In the genomic region with DNA sequence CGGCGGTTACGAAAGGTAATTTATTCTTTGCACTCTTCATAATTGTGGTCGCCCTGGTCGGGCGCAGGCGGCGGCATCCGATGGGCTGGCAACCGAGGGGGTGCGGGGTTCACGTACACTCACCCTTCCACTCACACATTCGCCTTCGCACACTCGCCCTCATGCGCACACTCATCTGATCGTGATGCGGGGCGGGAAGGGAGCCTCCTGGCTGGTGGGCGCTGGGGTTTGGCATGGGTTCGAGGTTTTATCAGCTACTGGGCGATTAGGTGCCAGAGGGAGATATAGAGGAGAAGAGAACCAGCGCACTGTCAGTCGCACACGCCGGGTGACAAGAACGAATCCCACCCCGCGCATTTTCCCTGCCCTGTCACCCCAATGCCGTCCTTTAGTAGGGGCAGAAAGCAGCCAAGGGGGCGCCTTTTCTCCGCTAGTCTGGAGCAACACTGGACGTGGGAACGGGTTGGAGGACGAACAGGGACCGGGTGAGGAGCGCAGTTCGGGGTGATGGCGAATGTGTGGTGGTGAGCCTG, we compare ENCODE assay signal across 8 mouse cellular contexts. TPM values are rescaled to one million over a fixed set of nuclear protein-coding genes. Genes with fewer than 3 reads are reported as not detected.
DNase-seq lines count a peak whose midpoint lies in the region; ATAC-seq and TF ChIP-seq lines count a peak whose summit lies in the region.

No protein-coding gene starts in this region.

- DNase-seq in layer of hippocampus, adult 11-12 months (ENCODE audit: low spot score), result peak; percentile 59
- no peak for DNase-seq in layer of hippocampus, adult 9-10 months (ENCODE audit: low spot score)
- DNase-seq in layer of hippocampus, adult 2 months (ENCODE audit: low spot score in 2 of 2), result peak; percentile 51 to 58
- DNase-seq in lung, adult 18-20 months, result peak; percentile 19 to 35
- DNase-seq in MN1 (ENCODE audit: low spot score), result no peak

- H3K27ac ChIP-seq in embryonic facial prominence, embryonic 15.5 days (replicated peaks), result peak overlapping the region; percentile 91
- H3K27ac ChIP-seq in heart, embryonic 15.5 days, result no peak overlapping the region
- H3K27ac ChIP-seq in layer of hippocampus, adult 2 months, result peak overlapping the region; percentile 97
- peak overlapping the region; percentile 99 for H3K27ac ChIP-seq in neural tube, embryonic 15.5 days (replicated peaks)

- WGBS in embryonic facial prominence, embryonic 15.5 days, result under 1% methylated on average over 39 of the region's 39 CpGs
- WGBS in heart, embryonic 15.5 days, result under 1% methylated on average over 39 of the region's 39 CpGs
- under 1% methylated on average over 39 of the region's 39 CpGs for WGBS in neural tube, embryonic 15.5 days

- H3K4me1 ChIP-seq in embryonic facial prominence, embryonic 15.5 days, result peaks cover 26% of the 10 kb centered on the region; the same call in 1 of the 2 replicates
- H3K4me1 ChIP-seq in heart, embryonic 15.5 days (replicated peaks), result peaks cover 28% of the 10 kb centered on the region
- H3K4me1 ChIP-seq in neural tube, embryonic 15.5 days, result peaks cover 16% of the 10 kb centered on the region

- no peaks in the 10 kb centered on the region for H3K9me3 ChIP-seq in embryonic facial prominence, embryonic 15.5 days (replicated peaks)
- no peaks in the 10 kb centered on the region for H3K9me3 ChIP-seq in heart, embryonic 15.5 days (replicated peaks)
- H3K9me3 ChIP-seq in neural tube, embryonic 15.5 days (replicated peaks), result no peaks in the 10 kb centered on the region

- no peak for ATAC-seq in embryonic facial prominence, embryonic 15.5 days (ENCODE audit: insufficient number of reproducible peaks, low FRiP score, low TSS enrichment, low read depth)
- no peak for ATAC-seq in heart, embryonic 15.5 days (replicated peaks; ENCODE audit: insufficient number of reproducible peaks, insufficient read depth, low FRiP score, low read depth)
- ATAC-seq in neural tube, embryonic 15.5 days (ENCODE audit: low FRiP score), result peak; percentile 15; the same call in 1 of the 2 replicates

- H3K4me2 ChIP-seq in embryonic facial prominence, embryonic 15.5 days (replicated peaks), result peak overlapping the region; percentile 96
- peak overlapping the region; percentile 97 for H3K4me2 ChIP-seq in heart, embryonic 15.5 days
- H3K4me2 ChIP-seq in neural tube, embryonic 15.5 days, result peak overlapping the region; percentile 58

- H3K9ac ChIP-seq in embryonic facial prominence, embryonic 15.5 days, result peak overlapping the region; percentile 70
- peak overlapping the region; percentile 63 for H3K9ac ChIP-seq in heart, embryonic 15.5 days
- H3K9ac ChIP-seq in neural tube, embryonic 15.5 days (replicated peaks), result peak overlapping the region; percentile 93

- H3K27me3 ChIP-seq in embryonic facial prominence, embryonic 15.5 days, result no peaks in the 10 kb centered on the region
- no peaks in the 10 kb centered on the region for H3K27me3 ChIP-seq in heart, embryonic 15.5 days
- H3K27me3 ChIP-seq in neural tube, embryonic 15.5 days (replicated peaks), result no peaks in the 10 kb centered on the region

- peak overlapping the region; percentile 74 for H3K4me3 ChIP-seq in embryonic facial prominence, embryonic 15.5 days (replicated peaks)
- H3K4me3 ChIP-seq in heart, embryonic 15.5 days, result peak overlapping the region; percentile 65
- H3K4me3 ChIP-seq in layer of hippocampus, adult 2 months, result peak overlapping the region; percentile 63
- peak overlapping the region; percentile 77 for H3K4me3 ChIP-seq in neural tube, embryonic 15.5 days (replicated peaks)

- no peaks in the 10 kb centered on the region for H3K36me3 ChIP-seq in embryonic facial prominence, embryonic 15.5 days
- H3K36me3 ChIP-seq in heart, embryonic 15.5 days, result no peaks in the 10 kb centered on the region
- no peaks in the 10 kb centered on the region for H3K36me3 ChIP-seq in neural tube, embryonic 15.5 days

- peak; percentile 24 for TF ChIP-seq CTCF in layer of hippocampus, adult 2 months (conservative IDR thresholded peaks at IDR 0.05)

RNA-seq across cellular contexts. Expression of gene Adgrl3, which starts 1.5 kb away (rescaled TPM):
- polyA plus RNA-seq in embryonic facial prominence, embryonic 15.5 days (2015; fragmentation: Nextera tagmentation; extraction: Ambion mirVana), result 26.4 TPM in 2 replicates
- 5.2 and 5.4 TPM in 2 replicates for polyA plus RNA-seq in heart, embryonic 15.5 days (2015; fragmentation: Nextera tagmentation; extraction: Ambion mirVana)
- 100 to 1,000 TPM; 177 to 189 TPM for total RNA-seq in layer of hippocampus, adult 2 months (2021)
- polyA plus RNA-seq in neural tube, embryonic 15.5 days (2015; fragmentation: Nextera tagmentation; extraction: Ambion mirVana), result 55.8 and 65.4 TPM in 2 replicates

Comparison
In these comparisons a context has a peak if more than half of its experiments do, and no peak if none do; other contexts are left out.
1. DNase-seq: peak in layer of hippocampus, adult 11-12 months (single experiment), layer of hippocampus, adult 2 months (2 of 2) and lung, adult 18-20 months (2 of 2); none in layer of hippocampus, adult 9-10 months (single experiment) and MN1 (single experiment).
2. Peak in every context shown above with its lines, with median percentiles within 50 percentile points of each other: H3K4me2 ChIP-seq, H3K4me3 ChIP-seq and H3K9ac ChIP-seq.